In genomic region chr5:102504557-102504956, GRCm38 (mm10) we compare ENCODE assay signal across 25 mouse cellular contexts. TPM values are rescaled to one million over a fixed set of nuclear protein-coding genes. Genes with fewer than 3 reads are reported as not detected.
DNase-seq lines count a peak whose midpoint lies in the region; ATAC-seq and TF ChIP-seq lines count a peak whose summit lies in the region.
"Had no signal": no experiment of that assay in that cellular context is flagged by ENCODE, and none has a peak within 500 bp of the region (broad histone marks: within the 10 kb centered on the region; RNA-seq: fewer than 3 reads in every experiment).

No protein-coding gene starts in this region.

- whole genome bisulfite sequencing in lung, postnatal 0 days: 87% methylated on average over 4 of the region's 4 CpGs

- no peaks in the 10 kb centered on the region for H3K79me2 ChIP-seq in myocyte (ENCODE audit: control insufficient read depth, insufficient read depth)

- no peak overlapping the region for H3K4me3 ChIP-seq in lung, postnatal 0 days (ENCODE audit: low read depth, low read length)
- no peak overlapping the region for H3K4me3 ChIP-seq in myocyte
- H3K4me3 ChIP-seq: gastrocnemius, adult 2 months; heart, embryonic 12.5 days; heart, embryonic 15.5 days had no signal

- no peaks in the 10 kb centered on the region for H3K9me3 ChIP-seq in lung, postnatal 0 days (ENCODE audit: low read length)
- H3K9me3 ChIP-seq: heart, embryonic 12.5 days; heart, embryonic 15.5 days had no signal

- no peak overlapping the region for H3ac ChIP-seq in myocyte (ENCODE audit: control insufficient read depth, insufficient read length)

- TF ChIP-seq CTCF in lung, postnatal 0 days (IDR thresholded peaks at IDR 0.05): no peak

- no peaks in the 10 kb centered on the region for H3K27me3 ChIP-seq in lung, postnatal 0 days (replicated peaks; ENCODE audit: insufficient read depth, low read length)
- H3K27me3 ChIP-seq in myocyte (ENCODE audit: control insufficient read depth, insufficient read depth, insufficient read length): no peaks in the 10 kb centered on the region
- H3K27me3 ChIP-seq: heart, embryonic 12.5 days; heart, embryonic 15.5 days had no signal

- no peak overlapping the region for H3K4me2 ChIP-seq in lung, postnatal 0 days (replicated peaks; ENCODE audit: low read depth, low read length)
- peak overlapping the region; percentile 0 for H3K4me2 ChIP-seq in myocyte (ENCODE audit: low read depth)
- H3K4me2 ChIP-seq: heart, embryonic 12.5 days; heart, embryonic 15.5 days; hindbrain, embryonic 14.5 days had no signal

- no peaks in the 10 kb centered on the region for H3K4me1 ChIP-seq in lung, postnatal 0 days (ENCODE audit: insufficient read depth, low read depth, low read length)

- no peak for ATAC-seq in lung, postnatal 0 days
- ATAC-seq: forebrain, embryonic 14.5 days; forebrain, postnatal 0 days; hindbrain, postnatal 0 days; inflammation-experienced regulatory T-cells, adult 6 months; intestine, embryonic 16.5 days had no signal

- no peak for TF ChIP-seq EP300 in lung, postnatal 0 days (IDR thresholded peaks at IDR 0.05)

- no peak for TF ChIP-seq POLR2A in myocyte (IDR thresholded peaks at IDR 0.05; ENCODE audit: insufficient read length, low read depth)

- no peaks in the 10 kb centered on the region for H3K36me3 ChIP-seq in lung, postnatal 0 days (ENCODE audit: insufficient read depth, low read length)
- H3K36me3 ChIP-seq in myocyte (ENCODE audit: control insufficient read depth, insufficient read depth): no peaks in the 10 kb centered on the region
- H3K36me3 ChIP-seq: G1E; heart, embryonic 12.5 days; heart, embryonic 15.5 days had no signal

- DNase-seq in lung, postnatal 36 days: peak; percentile 9
- DNase-seq in lung, postnatal 0 days (ENCODE audit: low spot score): no peak
- DNase-seq in NIH3T3 (ENCODE audit: low read depth) (peak; percentile 71), adipocyte (ENCODE audit: low spot score) (no peak)
- no peak for DNase-seq in retina, embryonic 14.5 days (ENCODE audit: low spot score)
- DNase-seq: adrenal gland, adult 8-10 months; adrenal gland, postnatal 36 days; cerebellum, adult 18-20 months; cerebellum, adult 9-10 months; cerebellum, postnatal 14 days; forebrain, postnatal 0 days; gastrocnemius, adult 2 months; gastrocnemius, postnatal 14 days; heart, adult 18-20 months; heart, postnatal 10 days; heart, postnatal 4 days had no signal

- no peak overlapping the region for H3K27ac ChIP-seq in lung, postnatal 0 days (ENCODE audit: low read length)
- H3K27ac ChIP-seq: gastrocnemius, adult 2 months; heart, embryonic 15.5 days; hindbrain, embryonic 14.5 days; hindbrain, postnatal 0 days had no signal

- H3K9ac ChIP-seq in lung, postnatal 0 days (replicated peaks; ENCODE audit: low read depth): no peak overlapping the region
- H3K9ac ChIP-seq: forebrain, postnatal 0 days; heart, embryonic 12.5 days; heart, embryonic 15.5 days; hindbrain, embryonic 14.5 days had no signal

TF ChIP-seq in myocyte, 11 proteins besides CTCF, POLR2A, EP300 and RAD21:
- no peak for TF ChIP-seq TCF3 (IDR thresholded peaks at IDR 0.05; ENCODE audit: insufficient read length, low read depth)
- TF ChIP-seq MAX (IDR thresholded peaks at IDR 0.05; ENCODE audit: low read depth): no peak
- peak; percentile 78 for TF ChIP-seq USF1 (IDR thresholded peaks at IDR 0.05; ENCODE audit: low read depth)
- peak in 2 of 3 experiments; percentile 16 to 37 for TF ChIP-seq MYOD1 (IDR thresholded peaks at IDR 0.05; ENCODE audit: control insufficient read depth in 1 of 3, insufficient read length in 2 of 3, low read depth in 2 of 3)
- TF ChIP-seq SRF (IDR thresholded peaks at IDR 0.05; ENCODE audit: control insufficient read depth, insufficient read length, low read depth): no peak
- TF ChIP-seq CEBPB (IDR thresholded peaks at IDR 0.05; ENCODE audit: insufficient read depth, poor library complexity, severe bottlenecking): no peak
- TF ChIP-seq TCF12 (IDR thresholded peaks at IDR 0.05; ENCODE audit: insufficient read depth, poor library complexity, severe bottlenecking): no peak
- TF ChIP-seq MYOG (IDR thresholded peaks at IDR 0.05; ENCODE audit: control insufficient read depth in 1 of 3, insufficient read depth in 1 of 3, insufficient read length in 2 of 3, low read depth in 2 of 3): no peak
- TF ChIP-seq E2F4 (IDR thresholded peaks at IDR 0.05; ENCODE audit: insufficient read depth): no peak

RNA-seq across cellular contexts. Expression of gene Arhgap24, which starts 23.4 kb away (rescaled TPM):
- 26.3 and 28.2 TPM in 2 replicates for polyA plus RNA-seq in lung, postnatal 0 days (2015; fragmentation: Nextera tagmentation; extraction: Ambion mirVana)
- 12.5 TPM for polyA plus RNA-seq in myocyte (2012; fragmentation: generic; extraction: Trizol)
- polyA plus RNA-seq: G1E had no signal

Comparison
In these comparisons a context has a peak if more than half of its experiments do, and no peak if none do; other contexts are left out.
1. DNase-seq: peak in lung, postnatal 36 days (single experiment) and NIH3T3 (single experiment); none in lung, postnatal 0 days (single experiment), adipocyte (single experiment) and retina, embryonic 14.5 days (single experiment).